ENCODE assay signal across 7 mouse cellular contexts in genomic region chr4:47399824-47400223, GRCm38 (mm10). TPM values are rescaled to one million over a fixed set of nuclear protein-coding genes. Genes with fewer than 3 reads are reported as not detected.
DNase-seq lines count a peak whose midpoint lies in the region; ATAC-seq lines count a peak whose summit lies in the region.

No protein-coding gene starts in this region.

- peak; percentile 46 for DNase-seq in layer of hippocampus, adult 11-12 months (ENCODE audit: low spot score)
- no peak for DNase-seq in layer of hippocampus, postnatal 36 days
- DNase-seq in CD4-positive, CD25-positive, alpha-beta regulatory T cell, adult 2 months (ENCODE audit: low read depth, low spot score): peak; percentile 74
- peak; percentile 42 for DNase-seq in MEL-GATA-1-ER (ENCODE audit: extremely low read depth, low read depth)
- DNase-seq in ovary, postnatal 36 days (ENCODE audit: low spot score): no peak

- peak; percentile 84 for ATAC-seq in granulocyte monocyte progenitor cell, adult 5-6 weeks (replicated peaks; ENCODE audit: poor library complexity, severe bottlenecking)
- ATAC-seq in megakaryocyte progenitor cell, adult 5-6 weeks (replicated peaks; ENCODE audit: poor library complexity): peak; percentile 86

RNA-seq across cellular contexts. Expression of gene Tgfbr1, which starts 46.8 kb away (rescaled TPM):
- 10 to 100 TPM; 25.3 to 25.9 TPM for total RNA-seq in layer of hippocampus, postnatal 36 days (2021)
- total RNA-seq in granulocyte monocyte progenitor cell, adult 5-6 weeks (2014; fragmentation: Nextera tagmentation): 14.0 and 18.4 TPM in 2 replicates
- total RNA-seq in granulocyte monocyte progenitor cell, adult 5-6 weeks (2017): 19.1 and 21.8 TPM in 2 replicates
- 18.4 and 19.5 TPM in 2 replicates for total RNA-seq in megakaryocyte progenitor cell, adult 5-6 weeks (2015)
- 19.9 and 23.1 TPM in 2 replicates for total RNA-seq in megakaryocyte progenitor cell, adult 5-6 weeks (2017)

Comparison
In these comparisons a context has a peak if more than half of its experiments do, and no peak if none do; other contexts are left out.
1. DNase-seq: peak in layer of hippocampus, adult 11-12 months (single experiment), CD4-positive, CD25-positive, alpha-beta regulatory T cell, adult 2 months (single experiment) and MEL-GATA-1-ER (single experiment); none in layer of hippocampus, postnatal 36 days (0 of 2) and ovary, postnatal 36 days (single experiment).